Mouse (Mus musculus): ENCODE data around the gene Enthd1. TPM values are rescaled to one million over a fixed set of nuclear protein-coding genes. Genes with fewer than 3 reads are reported as not detected.

Enthd1 gene
- total RNA-seq, 1 experiment from 2014 or later: 0.35 TPM

GRCm38 (mm10) chr15:80502741-80503140 lies 62.2 kb downstream of the Enthd1 start:
- ATAC-seq (ENCODE audit: extremely low read depth, insufficient number of reproducible peaks, low FRiP score, poor library complexity, severe bottlenecking): no peak

- ATAC-seq (ENCODE audit: extremely low read depth, insufficient number of reproducible peaks, low FRiP score, poor library complexity, severe bottlenecking): no peak
Observed at GRCm38 (mm10) chr15:80501106-80502096, 63.6 kb downstream of the Enthd1 start.

- no peak for ATAC-seq (ENCODE audit: extremely low read depth, insufficient number of reproducible peaks, low FRiP score, poor library complexity, severe bottlenecking)
Observed at GRCm38 (mm10) chr15:80500426-80500825, 64.5 kb downstream of the Enthd1 start.

GRCm38 (mm10) chr15:80497733-80498132 lies 67.2 kb downstream of the Enthd1 start:
- ATAC-seq (ENCODE audit: extremely low read depth, insufficient number of reproducible peaks, low FRiP score, poor library complexity, severe bottlenecking): peak; percentile 84

- ATAC-seq (ENCODE audit: extremely low read depth, insufficient number of reproducible peaks, low FRiP score, poor library complexity, severe bottlenecking): no peak
Observed at GRCm38 (mm10) chr15:80491505-80491904, 73.5 kb downstream of the Enthd1 start.

- ATAC-seq (ENCODE audit: extremely low read depth, insufficient number of reproducible peaks, low FRiP score, poor library complexity, severe bottlenecking): no peak
Observed at GRCm38 (mm10) chr15:80490151-80490550, 74.8 kb downstream of the Enthd1 start.

GRCm38 (mm10) chr15:80488658-80489057 lies 76.3 kb downstream of the Enthd1 start:
- ATAC-seq (ENCODE audit: extremely low read depth, insufficient number of reproducible peaks, low FRiP score, poor library complexity, severe bottlenecking): 0 out of 2 replicates have a peak, but pooled peaks have one; percentile 14

GRCm38 (mm10) chr15:80485601-80486000 lies 79.4 kb downstream of the Enthd1 start:
- no peak for ATAC-seq (ENCODE audit: extremely low read depth, insufficient number of reproducible peaks, low FRiP score, poor library complexity, severe bottlenecking)

- ATAC-seq (ENCODE audit: extremely low read depth, insufficient number of reproducible peaks, low FRiP score, poor library complexity, severe bottlenecking): no peak
Observed at GRCm38 (mm10) chr15:80483041-80483705, 81.8 kb downstream of the Enthd1 start.

- no peak for ATAC-seq (ENCODE audit: extremely low read depth, insufficient number of reproducible peaks, low FRiP score, poor library complexity, severe bottlenecking)
Observed at GRCm38 (mm10) chr15:80482348-80482747, 82.6 kb downstream of the Enthd1 start.

GRCm38 (mm10) chr15:80474429-80475002 lies 90.4 kb downstream of the Enthd1 start:
- ATAC-seq (ENCODE audit: extremely low read depth, insufficient number of reproducible peaks, low FRiP score, poor library complexity, severe bottlenecking): no peak

GRCm38 (mm10) chr15:80467876-80468275 lies 97.1 kb downstream of the Enthd1 start:
- ATAC-seq (ENCODE audit: extremely low read depth, insufficient number of reproducible peaks, low FRiP score, poor library complexity, severe bottlenecking): no peak

GRCm38 (mm10) chr15:80462106-80462505 lies 102.8 kb downstream of the Enthd1 start:
- no peak for ATAC-seq (ENCODE audit: extremely low read depth, insufficient number of reproducible peaks, low FRiP score, poor library complexity, severe bottlenecking)

- ATAC-seq (ENCODE audit: extremely low read depth, insufficient number of reproducible peaks, low FRiP score, poor library complexity, severe bottlenecking): no peak
Observed at GRCm38 (mm10) chr15:80461446-80461845, 103.5 kb downstream of the Enthd1 start.

- ATAC-seq (ENCODE audit: extremely low read depth, insufficient number of reproducible peaks, low FRiP score, poor library complexity, severe bottlenecking): no peak
Observed at GRCm38 (mm10) chr15:80460011-80460410, 104.9 kb downstream of the Enthd1 start.

GRCm38 (mm10) chr15:80457984-80458383 lies 107.0 kb downstream of the Enthd1 start:
- ATAC-seq (ENCODE audit: extremely low read depth, insufficient number of reproducible peaks, low FRiP score, poor library complexity, severe bottlenecking): peak; percentile 61

GRCm38 (mm10) chr15:80454486-80454885 lies 110.5 kb downstream of the Enthd1 start:
- ATAC-seq (ENCODE audit: extremely low read depth, insufficient number of reproducible peaks, low FRiP score, poor library complexity, severe bottlenecking): no peak

- no peak for ATAC-seq (ENCODE audit: extremely low read depth, insufficient number of reproducible peaks, low FRiP score, poor library complexity, severe bottlenecking)
Observed at GRCm38 (mm10) chr15:80452425-80452824, 112.5 kb downstream of the Enthd1 start.

GRCm38 (mm10) chr15:80445956-80446687 lies 118.8 kb downstream of the Enthd1 start:
- ATAC-seq (ENCODE audit: extremely low read depth, insufficient number of reproducible peaks, low FRiP score, poor library complexity, severe bottlenecking): no peak

All from neutrophil, adult 5-6 weeks (primary cell).